In genomic region chr15:80440195-80440594, GRCm38 (mm10) we compare ENCODE assay signal across 20 mouse cellular contexts.
"Had no signal": no experiment of that assay in that cellular context is flagged by ENCODE, and none has a peak within 500 bp of the region (broad histone marks: within the 10 kb centered on the region; RNA-seq: fewer than 3 reads in every experiment).

No protein-coding gene starts in this region.

- H3K27me3 ChIP-seq: midbrain, embryonic 12.5 days; neural tube, embryonic 13.5 days; neural tube, embryonic 15.5 days had no signal

- H3K9ac ChIP-seq: liver, postnatal 0 days; lung, embryonic 14.5 days; midbrain, embryonic 12.5 days; neural tube, embryonic 13.5 days; neural tube, embryonic 15.5 days had no signal

- H3K36me3 ChIP-seq: midbrain, embryonic 10.5 days; midbrain, embryonic 12.5 days; neural tube, embryonic 13.5 days; neural tube, embryonic 15.5 days had no signal

- H3K27ac ChIP-seq: midbrain, embryonic 10.5 days; midbrain, embryonic 12.5 days; neural tube, embryonic 13.5 days; neural tube, embryonic 15.5 days had no signal

- H3K4me3 ChIP-seq: megakaryocyte, embryonic 14.5 days; midbrain, embryonic 10.5 days; midbrain, embryonic 12.5 days; myocyte; neural tube, embryonic 13.5 days; neural tube, embryonic 15.5 days had no signal

- H3K4me1 ChIP-seq: megakaryocyte, embryonic 14.5 days; neural tube, embryonic 15.5 days had no signal

- H3K9me3 ChIP-seq: megakaryocyte, embryonic 14.5 days; midbrain, embryonic 10.5 days; midbrain, embryonic 12.5 days; neural tube, embryonic 13.5 days; neural tube, embryonic 15.5 days had no signal

- H3K4me2 ChIP-seq: lung, embryonic 14.5 days; midbrain, embryonic 12.5 days; neural tube, embryonic 13.5 days; neural tube, embryonic 15.5 days had no signal

- DNase-seq: liver, postnatal 0 days; lung, embryonic 14.5 days; lung, postnatal 10 days; lung, postnatal 4 days; midbrain, embryonic 14.5 days; retina, postnatal 1 day; right cerebral cortex, adult 18-20 months; right cerebral cortex, postnatal 25 days; right cerebral cortex, postnatal 4 days; spleen, adult 18-20 months; thymus, adult 18-20 months; thymus, postnatal 14 days; thymus, postnatal 36 days had no signal

- ATAC-seq: liver, postnatal 0 days; midbrain, embryonic 16.5 days had no signal
